Mouse (Mus musculus): ENCODE measurements around the gene Dnaja2. TPM values are rescaled to one million over a fixed set of nuclear protein-coding genes. Genes with fewer than 3 reads are reported as not detected.

The Dnaja2 gene
- polyA plus RNA-seq, 1 experiment from 2014 or later = 193 TPM

DNA sequence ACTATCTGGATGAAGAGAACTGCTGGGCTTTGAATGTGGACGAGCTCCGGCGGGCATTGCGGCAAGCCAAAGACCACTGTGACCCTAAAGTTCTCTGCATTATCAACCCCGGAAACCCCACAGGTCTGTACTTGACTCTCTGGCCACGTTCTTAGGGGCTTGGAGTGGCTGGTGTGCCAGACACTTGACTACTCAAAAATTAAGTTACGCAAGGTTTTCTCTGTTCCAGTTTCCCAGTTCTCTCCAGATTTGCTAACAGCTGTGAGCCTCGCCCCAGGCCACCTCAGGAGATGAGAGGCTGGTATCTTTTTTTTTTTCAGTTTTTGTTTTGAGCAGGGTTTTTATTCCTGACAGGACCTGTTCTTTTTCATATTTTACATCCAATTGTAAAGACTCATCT is 42.9 kb downstream of the Dnaja2 start:
- Histone ChIP-seq H3K27me3 (ENCODE audit: low read depth, poor library complexity, severe bottlenecking) (no peaks in the 10 kb centered on the region), H3K9me3 (replicated peaks) (no peaks in the 10 kb centered on the region), H3K4me1 (no peaks in the 10 kb centered on the region), H3K4me3 (no peak overlapping the region), H3K27ac (no peak overlapping the region), H3K36me3 (peaks cover 98% of the 10 kb centered on the region)
- 94% methylated on average over 8 of the region's 8 CpGs for WGBS
- DNase-seq (ENCODE audit: low spot score) = no peak

DNA sequence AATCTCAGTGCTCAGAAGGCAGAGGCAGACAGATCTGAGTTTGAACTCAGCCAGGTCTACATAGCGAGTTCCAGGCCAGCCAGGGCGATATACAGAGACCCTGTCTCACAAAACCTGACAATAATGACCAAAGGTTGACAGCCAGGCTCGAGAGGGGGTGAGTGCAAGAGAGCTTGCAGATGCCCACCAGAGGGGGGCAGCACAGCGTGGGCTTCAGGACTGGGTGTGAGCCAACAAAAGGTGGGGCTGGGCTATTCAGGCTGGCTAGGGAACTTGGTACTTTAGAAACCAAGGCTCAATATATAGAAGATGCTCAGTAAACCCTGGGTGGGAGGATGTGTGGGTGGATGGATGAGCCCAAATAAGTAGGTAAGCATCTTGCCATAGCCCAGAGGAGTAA is 46.5 kb downstream of the Dnaja2 start:
- H3K4me1 ChIP-seq = no peaks in the 10 kb centered on the region
- H3K36me3 ChIP-seq = peaks cover 97% of the 10 kb centered on the region
- H3K27ac ChIP-seq = no peak overlapping the region
- H3K9me3 ChIP-seq (replicated peaks) = no peaks in the 10 kb centered on the region
- 74% methylated on average over 4 of the region's 4 CpGs for whole genome bisulfite sequencing
- DNase-seq (ENCODE audit: low spot score) = no peak
- no peaks in the 10 kb centered on the region for H3K27me3 ChIP-seq (ENCODE audit: low read depth, poor library complexity, severe bottlenecking)
- H3K4me3 ChIP-seq = no peak overlapping the region

DNA sequence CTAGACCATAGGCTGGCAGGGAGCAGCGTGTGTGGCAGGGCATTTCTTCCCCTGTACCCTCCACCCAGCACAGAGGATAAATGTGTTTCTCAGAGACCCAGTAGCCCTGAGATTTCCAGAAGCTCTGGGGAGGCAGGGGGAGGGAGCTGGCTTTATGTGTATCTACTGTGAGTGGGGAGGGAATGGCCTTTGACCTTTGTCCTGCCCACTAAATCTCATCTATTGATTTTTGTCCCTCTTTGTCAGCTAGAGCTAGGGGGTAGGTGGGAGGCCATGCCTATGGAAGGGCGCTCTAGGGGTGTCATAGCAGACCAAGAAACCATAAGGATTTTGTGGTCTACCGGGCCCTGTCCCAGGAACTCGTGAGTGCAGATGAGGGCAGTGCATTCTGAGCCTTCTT is 48.5 kb downstream of the Dnaja2 start:
- Histone ChIP-seq H3K27me3 (ENCODE audit: low read depth, poor library complexity, severe bottlenecking) (no peaks in the 10 kb centered on the region), H3K27ac (no peak overlapping the region), H3K4me3 (no peak overlapping the region), H3K4me1 (peaks cover 6% of the 10 kb centered on the region; the same call in 1 of the 2 replicates), H3K9me3 (replicated peaks) (no peaks in the 10 kb centered on the region), H3K36me3 (peaks cover 95% of the 10 kb centered on the region)
- 80% methylated on average over 4 of the region's 4 CpGs for WGBS
- DNase-seq (ENCODE audit: low spot score) = no peak

DNA sequence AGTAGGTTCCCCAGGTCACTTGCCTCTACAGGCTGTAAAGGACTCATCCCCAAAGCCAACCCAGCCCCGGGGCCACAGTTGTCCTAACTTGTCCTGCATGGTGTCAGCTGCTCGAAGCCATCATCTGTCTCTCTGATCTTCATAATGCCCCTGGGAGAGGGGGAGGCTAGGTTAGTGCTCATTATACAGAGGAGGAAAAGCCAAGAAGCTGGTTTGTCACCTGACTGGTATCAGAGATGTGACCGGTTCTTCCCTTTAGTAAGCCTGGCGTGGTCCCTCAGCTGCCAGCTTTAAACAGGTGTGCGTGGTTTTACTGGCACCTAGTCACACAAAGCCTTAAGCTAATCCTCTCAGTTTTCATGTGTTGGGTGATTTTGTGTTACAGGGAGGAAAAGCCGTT is 50.4 kb downstream of the Dnaja2 start:
- peaks cover 6% of the 10 kb centered on the region; the same call in 1 of the 2 replicates for H3K4me1 ChIP-seq
- no peaks in the 10 kb centered on the region for H3K27me3 ChIP-seq (ENCODE audit: low read depth, poor library complexity, severe bottlenecking)
- H3K36me3 ChIP-seq = peaks cover 92% of the 10 kb centered on the region
- no peaks in the 10 kb centered on the region for H3K9me3 ChIP-seq (replicated peaks)
- no peak overlapping the region for H3K4me3 ChIP-seq
- WGBS = 89% methylated on average over 6 of the region's 6 CpGs
- no peak for DNase-seq (ENCODE audit: low spot score)
- H3K27ac ChIP-seq = no peak overlapping the region

DNA sequence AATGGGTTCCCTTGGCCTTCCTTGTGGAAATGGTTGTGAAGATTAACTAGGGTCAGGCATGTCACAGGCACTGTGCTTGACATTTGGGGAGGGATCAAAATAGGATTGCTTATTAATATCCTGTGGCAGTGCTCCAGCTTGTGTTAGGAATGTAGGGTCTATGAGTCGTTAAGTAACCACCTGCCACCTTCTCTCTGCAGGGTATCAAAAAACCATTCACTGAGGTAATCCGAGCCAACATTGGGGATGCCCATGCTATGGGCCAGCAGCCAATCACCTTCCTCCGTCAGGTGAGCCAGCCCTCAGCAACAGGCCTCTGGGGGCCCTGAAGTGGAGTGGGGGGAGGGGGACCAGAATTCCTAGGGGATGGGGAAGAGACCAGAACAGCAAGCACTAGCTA is 52.1 kb downstream of the Dnaja2 start:
- H3K27me3 ChIP-seq (ENCODE audit: low read depth, poor library complexity, severe bottlenecking) = no peaks in the 10 kb centered on the region
- no peak for DNase-seq (ENCODE audit: low spot score)
- H3K36me3 ChIP-seq = peaks cover 81% of the 10 kb centered on the region
- no peak overlapping the region for H3K27ac ChIP-seq
- H3K4me1 ChIP-seq = peaks cover 17% of the 10 kb centered on the region; the same call in 1 of the 2 replicates
- 69% methylated on average over 3 of the region's 3 CpGs for WGBS
- H3K9me3 ChIP-seq (replicated peaks) = no peaks in the 10 kb centered on the region
- H3K4me3 ChIP-seq = no peak overlapping the region

DNA sequence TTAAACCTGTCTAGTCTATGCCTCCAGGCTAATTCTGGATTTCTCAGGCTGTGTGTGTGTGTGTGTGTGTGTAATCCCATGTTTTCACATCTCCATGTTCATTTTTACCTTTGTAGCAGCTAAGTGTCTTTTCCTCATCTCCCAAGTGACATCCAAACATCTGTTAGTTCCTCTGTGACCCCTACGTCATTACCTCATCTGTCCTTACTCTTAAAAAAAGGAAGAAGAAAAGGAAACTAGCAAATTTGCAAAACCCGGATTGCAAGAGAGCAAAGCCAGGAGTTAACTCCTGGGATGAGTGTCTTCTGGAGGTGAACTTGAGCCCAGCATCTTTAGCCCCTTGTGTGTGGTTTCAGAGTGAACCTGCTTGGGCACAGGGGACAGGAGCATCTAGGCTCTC is 52.8 kb downstream of the Dnaja2 start:
- H3K36me3 ChIP-seq = peaks cover 74% of the 10 kb centered on the region
- H3K27me3 ChIP-seq (ENCODE audit: low read depth, poor library complexity, severe bottlenecking) = no peaks in the 10 kb centered on the region

DNA sequence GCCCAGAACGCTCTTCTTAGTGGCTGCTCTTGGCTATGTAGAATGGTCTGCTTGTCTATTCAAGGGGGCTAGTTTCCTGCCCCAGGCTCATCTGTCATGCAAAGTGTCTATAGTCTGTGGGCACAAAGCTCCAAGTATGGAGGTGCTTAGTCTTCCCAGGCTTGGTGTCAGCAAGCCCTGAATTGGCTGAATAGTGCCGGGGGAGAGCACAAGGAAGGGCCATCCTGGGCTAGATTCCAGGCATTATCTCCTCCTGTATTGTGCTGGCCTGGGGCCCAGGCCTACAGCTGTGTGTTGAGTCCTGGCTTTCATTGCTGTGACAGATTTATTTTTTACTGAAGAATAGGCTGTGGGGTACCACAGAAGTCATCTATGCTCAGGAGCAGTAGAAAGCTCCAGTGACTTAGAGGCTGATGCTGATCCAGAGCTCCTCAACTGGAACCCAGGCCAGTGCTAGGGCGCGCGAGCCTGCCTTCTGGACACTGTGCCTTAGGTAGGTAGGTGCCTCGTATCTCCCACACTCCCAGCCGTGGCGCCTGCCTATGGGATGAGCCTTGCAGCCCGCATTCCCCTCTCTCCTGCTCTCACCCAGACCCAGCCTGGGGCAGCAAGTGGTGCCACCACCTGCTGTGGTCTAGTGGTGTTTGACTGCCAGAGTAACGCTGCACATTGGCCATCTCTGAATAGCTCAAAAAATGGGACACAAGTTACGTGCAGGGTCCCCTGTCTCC is 54.0 kb downstream of the Dnaja2 start:
- no peaks in the 10 kb centered on the region for H3K9me3 ChIP-seq (replicated peaks)
- no peak overlapping the region for H3K27ac ChIP-seq
- WGBS = 85% methylated on average over 11 of the region's 11 CpGs
- peaks cover 17% of the 10 kb centered on the region; the same call in 1 of the 2 replicates for H3K4me1 ChIP-seq
- H3K4me3 ChIP-seq = no peak overlapping the region
- H3K36me3 ChIP-seq = peaks cover 75% of the 10 kb centered on the region
- no peaks in the 10 kb centered on the region for H3K27me3 ChIP-seq (ENCODE audit: low read depth, poor library complexity, severe bottlenecking)
- DNase-seq (ENCODE audit: low spot score) = no peak

More for the DNA sequence above, 52.8 kb downstream of the Dnaja2 start:
- Histone ChIP-seq H3K4me3 (no peak overlapping the region), H3K27ac (no peak overlapping the region), H3K4me1 (peaks cover 17% of the 10 kb centered on the region; the same call in 1 of the 2 replicates), H3K9me3 (replicated peaks) (no peaks in the 10 kb centered on the region)
- WGBS = 86% methylated on average over 2 of the region's 2 CpGs
- no peak for DNase-seq (ENCODE audit: low spot score)

DNA sequence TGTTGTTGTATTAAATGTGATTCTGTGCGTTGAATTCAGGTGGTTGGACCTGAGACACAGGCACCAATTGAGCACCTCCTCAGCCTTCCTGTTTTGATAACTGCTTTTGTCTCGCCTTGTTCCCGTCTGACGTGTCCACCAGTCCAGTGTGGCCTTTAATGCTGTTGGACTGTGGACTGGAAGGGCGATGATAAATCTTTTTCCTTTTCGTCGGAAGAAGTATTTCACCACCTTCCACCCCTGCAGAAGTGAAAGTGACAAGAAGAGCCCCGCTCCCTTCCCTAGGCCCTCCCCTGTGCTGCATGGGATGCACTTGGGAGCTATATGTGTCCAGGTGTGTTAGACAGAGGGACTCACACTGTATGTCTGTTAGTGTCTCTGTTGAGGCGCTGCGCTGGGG is 54.7 kb downstream of the Dnaja2 start:
- WGBS = 92% methylated on average over 10 of the region's 10 CpGs
- DNase-seq (ENCODE audit: low spot score) = no peak
- no peaks in the 10 kb centered on the region for H3K27me3 ChIP-seq (ENCODE audit: low read depth, poor library complexity, severe bottlenecking)
- peaks cover 17% of the 10 kb centered on the region; the same call in 1 of the 2 replicates for H3K4me1 ChIP-seq
- no peak overlapping the region for H3K4me3 ChIP-seq
- no peaks in the 10 kb centered on the region for H3K9me3 ChIP-seq (replicated peaks)
- H3K27ac ChIP-seq = no peak overlapping the region
- peaks cover 71% of the 10 kb centered on the region for H3K36me3 ChIP-seq

DNA sequence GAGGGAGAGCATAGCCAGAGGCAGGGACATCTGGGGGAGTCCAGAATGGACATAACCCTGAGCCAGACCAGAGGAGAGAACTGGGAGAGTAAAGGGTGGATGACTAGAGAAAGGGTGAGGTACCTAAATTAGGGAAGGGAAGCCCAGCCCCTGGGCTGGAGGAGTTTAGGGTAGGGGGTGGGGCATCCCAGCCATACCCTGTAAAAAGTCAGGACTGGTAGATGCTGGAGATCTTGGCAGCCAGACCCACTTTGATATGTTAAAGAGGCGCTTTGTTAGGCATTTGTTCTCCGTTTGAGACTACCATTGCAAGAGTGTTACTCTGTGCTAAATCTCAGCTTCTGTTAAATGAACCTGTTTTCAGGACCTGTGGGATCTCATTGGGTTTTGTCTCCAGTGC is 56.6 kb downstream of the Dnaja2 start:
- Histone ChIP-seq H3K27me3 (ENCODE audit: low read depth, poor library complexity, severe bottlenecking) (no peaks in the 10 kb centered on the region), H3K4me3 (no peak overlapping the region), H3K27ac (no peak overlapping the region), H3K4me1 (peaks cover 30% of the 10 kb centered on the region), H3K36me3 (peaks cover 59% of the 10 kb centered on the region), H3K9me3 (replicated peaks) (no peaks in the 10 kb centered on the region)
- DNase-seq (ENCODE audit: low spot score) = no peak
- 22% methylated on average over 2 of the region's 2 CpGs for WGBS

DNA sequence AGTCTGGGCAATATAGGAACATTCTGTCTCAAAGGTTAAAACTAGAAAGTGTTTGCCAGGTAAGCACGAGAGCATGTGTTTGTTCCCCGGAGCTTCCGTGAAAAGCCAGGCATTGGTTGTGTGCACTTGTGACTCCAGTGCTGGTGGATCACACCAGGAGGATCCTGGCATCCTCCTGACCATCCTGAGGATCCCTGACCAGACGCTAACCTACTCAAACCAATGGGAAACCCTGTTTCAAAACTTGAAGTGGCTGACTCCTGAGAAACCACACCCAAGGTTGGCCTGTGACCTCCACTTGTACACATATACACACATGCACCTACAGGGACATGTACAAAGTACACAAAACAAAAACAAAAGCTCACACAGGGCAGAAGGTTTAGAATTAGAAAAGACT is 58.4 kb downstream of the Dnaja2 start:
- Histone ChIP-seq H3K27ac (no peak overlapping the region), H3K4me3 (no peak overlapping the region), H3K4me1 (peaks cover 37% of the 10 kb centered on the region), H3K36me3 (peaks cover 42% of the 10 kb centered on the region), H3K9me3 (replicated peaks) (no peaks in the 10 kb centered on the region), H3K27me3 (ENCODE audit: low read depth, poor library complexity, severe bottlenecking) (no peaks in the 10 kb centered on the region)
- WGBS = 94% methylated on average over 4 of the region's 4 CpGs
- DNase-seq (ENCODE audit: low spot score) = no peak

DNA sequence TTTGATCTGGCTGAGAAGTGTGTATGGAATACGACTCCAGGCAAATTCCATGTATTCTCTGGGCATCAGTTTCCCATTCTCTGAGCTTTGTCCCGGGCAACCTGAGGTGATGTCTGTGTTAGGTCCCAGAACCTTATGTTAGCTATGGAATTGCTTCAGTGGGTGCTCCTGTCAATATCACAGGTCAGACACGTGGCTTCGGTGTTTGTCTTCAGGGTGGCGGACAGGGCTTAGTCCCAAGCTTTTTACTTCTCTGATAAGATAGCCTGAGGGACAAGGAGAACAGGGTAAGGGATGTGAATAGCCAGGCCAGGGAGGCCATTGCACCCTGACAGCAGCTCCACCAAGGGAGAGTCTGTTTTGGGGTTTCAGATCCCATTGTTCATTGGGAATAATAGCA is 59.0 kb downstream of the Dnaja2 start:
- peaks cover 39% of the 10 kb centered on the region for H3K36me3 ChIP-seq
- H3K4me3 ChIP-seq = no peak overlapping the region
- no peak for DNase-seq (ENCODE audit: low spot score)
- WGBS = 93% methylated on average over 5 of the region's 5 CpGs
- H3K27me3 ChIP-seq (ENCODE audit: low read depth, poor library complexity, severe bottlenecking) = no peaks in the 10 kb centered on the region
- no peak overlapping the region for H3K27ac ChIP-seq
- H3K4me1 ChIP-seq = peaks cover 43% of the 10 kb centered on the region
- H3K9me3 ChIP-seq (replicated peaks) = no peaks in the 10 kb centered on the region

DNA sequence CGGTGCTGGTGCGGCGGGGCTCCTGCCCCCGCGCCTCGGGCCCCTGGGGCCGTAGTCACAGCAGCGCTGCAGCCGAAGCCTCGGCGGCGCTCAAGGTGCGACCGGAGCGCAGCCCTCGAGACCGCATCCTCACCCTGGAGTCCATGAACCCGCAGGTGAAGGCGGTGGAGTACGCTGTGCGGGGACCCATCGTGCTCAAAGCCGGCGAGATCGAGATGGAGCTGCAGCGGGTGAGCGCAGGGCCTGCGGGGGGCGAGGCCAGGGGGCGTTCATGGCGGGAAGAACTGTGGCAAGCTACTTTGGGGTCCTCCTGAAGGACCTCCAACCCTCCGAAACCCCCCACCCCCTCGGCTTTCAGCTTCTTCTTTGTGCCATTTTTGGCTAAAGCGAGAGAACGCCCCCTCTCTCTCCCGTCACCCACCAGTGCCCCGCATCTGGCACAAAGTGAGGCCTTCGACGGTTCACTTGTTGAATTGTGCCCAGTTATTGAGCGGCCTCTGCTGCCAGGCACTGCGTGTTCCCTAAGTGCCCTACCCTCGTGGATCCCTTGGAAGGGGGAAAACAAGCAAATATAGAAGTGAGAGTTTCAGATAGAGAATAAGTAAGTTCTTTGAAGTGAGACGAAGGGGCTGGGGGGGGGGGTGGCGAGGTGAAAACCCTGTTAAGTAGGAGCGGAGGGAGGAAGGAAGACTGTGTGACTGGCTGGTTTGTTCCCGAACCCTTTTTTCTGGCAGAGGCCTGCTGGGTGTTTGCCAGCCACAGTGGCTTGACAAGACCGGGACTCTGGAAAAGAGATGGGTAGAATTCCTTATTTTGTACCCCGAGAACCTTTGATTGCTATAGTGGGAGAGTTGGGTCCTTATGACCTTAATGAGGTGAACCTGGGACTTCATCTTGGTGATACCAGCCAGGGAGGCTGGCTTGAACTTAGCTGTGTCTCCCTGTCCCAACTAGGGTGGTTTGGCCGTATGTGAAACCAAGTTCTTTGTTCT is 61.9 kb downstream of the Dnaja2 start:
- no peaks in the 10 kb centered on the region for H3K9me3 ChIP-seq (replicated peaks)
- 8% methylated on average over 49 of the region's 49 CpGs for WGBS
- H3K27me3 ChIP-seq (ENCODE audit: low read depth, poor library complexity, severe bottlenecking) = no peaks in the 10 kb centered on the region
- DNase-seq (ENCODE audit: low spot score) = peak; percentile 66
- H3K27ac ChIP-seq = peak overlapping the region; percentile 87
- H3K36me3 ChIP-seq = peaks cover 21% of the 10 kb centered on the region
- H3K4me1 ChIP-seq = peaks cover 32% of the 10 kb centered on the region
- H3K4me3 ChIP-seq = peak overlapping the region; percentile 77

Measured in limb, embryonic 10.5 days (tissue).